Mouse (Mus musculus): Measurements from ENCODE around the gene Ggn. TPM values are rescaled to one million over a fixed set of nuclear protein-coding genes. Genes with fewer than 3 reads are reported as not detected.
A peak's percentile ranks its signal among the peaks of the same experiment; 100 is the strongest.

Ggn gene
- total and polyA plus RNA-seq, 3 experiments, result 0.19 to 1.0 TPM; not detected in 1

- no peak for DNase-seq (ENCODE audit: low read depth, low spot score)
- H3K9me3 ChIP-seq (replicated peaks; ENCODE audit: insufficient read depth, low read length), result no peaks in the 10 kb centered on the region
- H3K27ac ChIP-seq (ENCODE audit: control insufficient read depth, low read depth, low read length), result no peak overlapping the region
- no peak for TF ChIP-seq NRF1 (IDR thresholded peaks at IDR 0.05; ENCODE audit: insufficient read depth, low read depth, low read length, poor library complexity, severe bottlenecking)
- no peak for TF ChIP-seq MAZ (IDR thresholded peaks at IDR 0.05; ENCODE audit: low read depth, low read length)
- TF ChIP-seq POLR2A (IDR thresholded peaks at IDR 0.05; ENCODE audit: control insufficient read depth in 1 of 2, insufficient read depth in 1 of 2, low read depth in 1 of 2, low read length in 2 of 2, poor library complexity in 1 of 2), result no peak
- TF ChIP-seq TBP (IDR thresholded peaks at IDR 0.05; ENCODE audit: low read depth, low read length), result 0 out of 2 replicates have a peak, but pooled peaks have one; percentile 29
- TF ChIP-seq ZC3H11A (IDR thresholded peaks at IDR 0.05; ENCODE audit: low read depth, low read length), result no peak
- TF ChIP-seq ZKSCAN1 (IDR thresholded peaks at IDR 0.05; ENCODE audit: low read depth, low read length), result no peak
- TF ChIP-seq SMC3 (IDR thresholded peaks at IDR 0.05; ENCODE audit: low read depth, low read length), result peak; percentile 14; the same call in 1 of the 2 replicates
- TF ChIP-seq ZNF384 (IDR thresholded peaks at IDR 0.05; ENCODE audit: low read depth, low read length), result no peak
- no peak for TF ChIP-seq UBTF (IDR thresholded peaks at IDR 0.05; ENCODE audit: borderline replicate concordance, insufficient read depth, low read depth, low read length)
- TF ChIP-seq RCOR1 (IDR thresholded peaks at IDR 0.05; ENCODE audit: low read depth, low read length), result no peak
- peak in 2 of 3 experiments; percentile 27 to 41; a peak in 3 of 6 replicates for TF ChIP-seq CTCF (IDR thresholded peaks at IDR 0.05 in 2 of 3, conservative IDR thresholded peaks at IDR 0.05 in 1 of 3; ENCODE audit: control insufficient read depth in 1 of 3, insufficient read depth in 1 of 3, low read depth in 2 of 3, low read length in 3 of 3, poor library complexity in 1 of 3, severe bottlenecking in 1 of 3)
- no peak for TF ChIP-seq MYB (IDR thresholded peaks at IDR 0.05; ENCODE audit: low read depth, low read length)
- no peak for TF ChIP-seq GABPA (IDR thresholded peaks at IDR 0.05; ENCODE audit: low read depth, low read length)
- H3K4me1 ChIP-seq (ENCODE audit: control insufficient read depth in 1 of 2, insufficient read depth in 2 of 2, low read length in 2 of 2), result peaks cover 0 to 15% of the 10 kb centered on the region in 2 experiments; a peak in 3 of 4 replicates
- H3K27me3 ChIP-seq (ENCODE audit: control insufficient read depth in 1 of 2, insufficient read depth in 2 of 2, low read length in 2 of 2), result no peaks in the 10 kb centered on the region
- peaks cover 23% of the 10 kb centered on the region for H3K79me2 ChIP-seq (ENCODE audit: control insufficient read depth, insufficient read depth, low read length, poor library complexity)
- H3K9ac ChIP-seq (ENCODE audit: control insufficient read depth, low read depth, low read length, poor library complexity, severe bottlenecking), result no peak overlapping the region
- H3K36me3 ChIP-seq (ENCODE audit: control insufficient read depth in 1 of 2, insufficient read depth in 2 of 2, low read length in 2 of 2), result peaks cover 0 to 6% of the 10 kb centered on the region in 2 experiments
- no peak overlapping the region for H3K4me3 ChIP-seq (ENCODE audit: control insufficient read depth in 1 of 2, insufficient read depth in 1 of 2, low read depth in 2 of 2, low read length in 2 of 2)
Observed at GRCm38 (mm10) chr7:29178106-29178505, 8.1 kb downstream of the Ggn start.

GRCm38 (mm10) chr7:29179323-29179722, 9.3 kb downstream of the Ggn start:
- Histone ChIP-seq H3K27ac (ENCODE audit: control insufficient read depth, low read depth, low read length) (peak overlapping the region; percentile 2; the same call in 1 of the 2 replicates), H3K4me3 (ENCODE audit: control insufficient read depth in 1 of 2, insufficient read depth in 1 of 2, low read depth in 2 of 2, low read length in 2 of 2) (peak overlapping the region; percentile 90 to 97), H3K4me1 (ENCODE audit: control insufficient read depth in 1 of 2, insufficient read depth in 2 of 2, low read length in 2 of 2) (peaks cover 0 to 15% of the 10 kb centered on the region in 2 experiments; a peak in 3 of 4 replicates), H3K27me3 (ENCODE audit: control insufficient read depth in 1 of 2, insufficient read depth in 2 of 2, low read length in 2 of 2) (no peaks in the 10 kb centered on the region), H3K36me3 (ENCODE audit: control insufficient read depth in 1 of 2, insufficient read depth in 2 of 2, low read length in 2 of 2) (peaks cover 0 to 6% of the 10 kb centered on the region in 2 experiments), H3K9me3 (replicated peaks; ENCODE audit: insufficient read depth, low read length) (no peaks in the 10 kb centered on the region), H3K79me2 (ENCODE audit: control insufficient read depth, insufficient read depth, low read length, poor library complexity) (peaks cover 23% of the 10 kb centered on the region), H3K9ac (ENCODE audit: control insufficient read depth, low read depth, low read length, poor library complexity, severe bottlenecking) (peak overlapping the region; percentile 82)
- TF ChIP-seq TAL1 (IDR thresholded peaks at IDR 0.05; ENCODE audit: low read length) (no peak), JUND (IDR thresholded peaks at IDR 0.05; ENCODE audit: low read depth, low read length) (no peak), MYC (IDR thresholded peaks at IDR 0.05; ENCODE audit: low read depth, low read length) (0 out of 2 replicates have a peak, but pooled peaks have one; percentile 43), CTCF (IDR thresholded peaks at IDR 0.05 in 2 of 3, conservative IDR thresholded peaks at IDR 0.05 in 1 of 3; ENCODE audit: control insufficient read depth in 1 of 3, insufficient read depth in 1 of 3, low read depth in 2 of 3, low read length in 3 of 3, poor library complexity in 1 of 3, severe bottlenecking in 1 of 3) (no peak), HCFC1 (IDR thresholded peaks at IDR 0.05; ENCODE audit: low read depth, low read length) (no peak), POLR2A (IDR thresholded peaks at IDR 0.05; ENCODE audit: control insufficient read depth in 1 of 2, insufficient read depth in 1 of 2, low read depth in 1 of 2, low read length in 2 of 2, poor library complexity in 1 of 2) (no peak), POLR2AphosphoS2 (IDR thresholded peaks at IDR 0.05; ENCODE audit: low read length) (no peak), ETS1 (IDR thresholded peaks at IDR 0.05; ENCODE audit: low read depth, low read length) (peak; percentile 25; the same call in 1 of the 2 replicates), E2F4 (IDR thresholded peaks at IDR 0.05; ENCODE audit: borderline replicate concordance, low read depth, low read length) (no peak), ZNF384 (IDR thresholded peaks at IDR 0.05; ENCODE audit: low read depth, low read length) (no peak), TBP (IDR thresholded peaks at IDR 0.05; ENCODE audit: low read depth, low read length) (no peak; the same call in 1 of the 2 replicates), RAD21 (IDR thresholded peaks at IDR 0.05; ENCODE audit: low read depth, low read length) (no peak), SMC3 (IDR thresholded peaks at IDR 0.05; ENCODE audit: low read depth, low read length) (no peak), NELFE (IDR thresholded peaks at IDR 0.05; ENCODE audit: low read depth, low read length) (no peak), ZMIZ1 (IDR thresholded peaks at IDR 0.05; ENCODE audit: low read depth, low read length) (no peak), MXI1 (IDR thresholded peaks at IDR 0.05; ENCODE audit: low read depth, low read length) (peak; percentile 43; the same call in 1 of the 2 replicates), MEF2A (IDR thresholded peaks at IDR 0.05; ENCODE audit: extremely low read depth, insufficient replicate concordance, low read depth, low read length, poor library complexity, severe bottlenecking) (peak; percentile 82; the same call in 1 of the 2 replicates), NRF1 (IDR thresholded peaks at IDR 0.05; ENCODE audit: insufficient read depth, low read depth, low read length, poor library complexity, severe bottlenecking) (no peak), ZKSCAN1 (IDR thresholded peaks at IDR 0.05; ENCODE audit: low read depth, low read length) (no peak)
- peak; percentile 61 for DNase-seq (ENCODE audit: low read depth, low spot score)

Data from MEL (cell line).